Mouse (Mus musculus) kidney, postnatal 25 days (tissue): ENCODE results near the gene Coq7.

Experiments
- DNase-seq, 2 experiments: peaks; one replicate each; pipeline ENCODE4 v3.0.0; 2021; ENCODE audit warnings: mixed read lengths in 2 of 2

Coq7 gene

DNA sequence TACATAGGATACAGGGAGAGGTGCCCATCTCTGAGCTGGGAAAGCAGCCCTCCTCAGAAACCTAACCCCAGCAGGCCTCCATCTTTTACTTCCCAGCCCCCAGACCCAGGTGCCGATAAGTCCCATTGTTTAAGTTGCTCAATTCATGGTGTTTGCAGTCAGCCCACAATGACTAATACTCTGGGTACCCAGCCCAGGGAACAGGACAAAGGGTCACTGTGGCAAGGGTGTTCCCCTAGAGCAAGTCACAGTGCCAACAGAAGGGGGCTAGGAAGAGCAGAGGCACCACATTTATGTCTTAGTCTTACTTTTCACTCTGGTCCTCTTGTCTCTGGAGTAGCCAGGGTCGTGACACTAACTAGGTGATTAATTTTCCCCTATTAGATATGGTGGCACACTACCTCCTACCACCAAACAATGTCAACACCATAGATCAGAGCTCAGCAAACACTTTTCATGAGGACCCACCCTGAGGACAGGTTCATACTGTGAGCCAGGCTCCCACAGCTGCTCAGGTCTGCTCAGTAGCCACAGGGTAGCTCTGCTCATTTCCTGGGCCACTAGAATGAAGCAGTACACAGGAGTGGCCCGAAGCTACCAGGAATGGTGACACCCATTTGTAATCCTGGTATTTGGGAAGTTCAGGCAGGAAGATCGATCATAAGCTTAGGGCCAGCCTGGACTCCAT is 38.1 kb downstream of the Coq7 start:
- no peak for DNase-seq

DNA sequence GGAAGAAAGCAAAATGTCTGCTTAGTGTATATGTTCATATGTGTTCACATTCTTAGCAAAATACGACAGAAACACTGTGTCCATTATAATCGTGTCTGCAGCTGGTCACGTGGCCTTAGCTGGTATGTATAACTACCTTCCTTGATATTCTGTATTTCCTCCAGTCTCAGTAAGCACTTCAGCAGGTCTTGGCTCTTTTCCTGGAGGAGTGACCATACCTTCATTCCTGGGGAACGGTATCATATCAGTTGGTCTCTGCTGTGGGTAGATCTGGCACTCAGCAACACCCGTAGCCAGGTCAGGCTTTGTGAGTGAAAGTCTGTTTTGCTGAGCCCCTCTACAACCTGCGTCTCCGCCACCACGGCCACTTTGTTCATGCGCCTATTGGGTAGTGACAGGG is 39.3 kb downstream of the Coq7 start:
- DNase-seq, result no peak

DNA sequence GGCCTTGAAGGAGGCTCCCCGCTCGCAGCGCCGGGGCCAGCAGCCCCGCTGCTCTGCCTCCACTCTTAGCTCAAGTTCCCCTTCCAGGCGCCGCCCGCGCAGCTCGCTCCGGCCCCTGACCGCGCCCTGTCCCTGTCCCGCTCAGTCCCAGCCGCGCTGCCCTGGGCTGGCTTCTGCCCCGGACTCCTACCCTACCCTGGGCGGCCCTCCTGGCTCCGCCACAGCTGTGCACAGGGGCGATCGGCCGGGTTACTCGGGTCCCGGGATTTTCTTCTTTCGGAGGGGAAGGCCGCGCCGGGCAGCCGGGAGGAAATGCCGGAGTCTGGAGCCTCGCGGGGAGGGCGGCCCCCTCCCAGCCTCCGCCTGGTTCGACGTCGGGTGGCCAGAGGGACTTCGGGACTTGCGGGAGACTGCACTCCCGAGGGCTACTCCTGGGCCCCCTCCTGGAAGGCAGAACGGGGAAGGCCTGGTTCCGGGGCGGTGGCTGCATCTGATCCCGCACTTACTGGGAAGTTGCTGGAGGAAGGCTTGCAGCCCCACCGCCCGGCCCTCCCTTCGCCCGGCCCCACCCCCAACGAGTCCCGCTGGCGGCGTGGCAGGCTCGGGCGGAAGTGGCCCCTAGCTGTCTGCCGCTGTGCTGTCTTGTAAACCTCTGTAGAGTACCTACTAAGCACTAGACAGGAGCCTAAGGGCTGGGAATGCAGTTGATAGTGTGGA is 41.6 kb downstream of the Coq7 start, which contains the start of gene Itpripl2:
Gene Itpripl2, minus strand, starts transcription at position 545 of the 717 bp plus-strand sequence.
- DNase-seq, result peak; percentile 81 to 90

DNA sequence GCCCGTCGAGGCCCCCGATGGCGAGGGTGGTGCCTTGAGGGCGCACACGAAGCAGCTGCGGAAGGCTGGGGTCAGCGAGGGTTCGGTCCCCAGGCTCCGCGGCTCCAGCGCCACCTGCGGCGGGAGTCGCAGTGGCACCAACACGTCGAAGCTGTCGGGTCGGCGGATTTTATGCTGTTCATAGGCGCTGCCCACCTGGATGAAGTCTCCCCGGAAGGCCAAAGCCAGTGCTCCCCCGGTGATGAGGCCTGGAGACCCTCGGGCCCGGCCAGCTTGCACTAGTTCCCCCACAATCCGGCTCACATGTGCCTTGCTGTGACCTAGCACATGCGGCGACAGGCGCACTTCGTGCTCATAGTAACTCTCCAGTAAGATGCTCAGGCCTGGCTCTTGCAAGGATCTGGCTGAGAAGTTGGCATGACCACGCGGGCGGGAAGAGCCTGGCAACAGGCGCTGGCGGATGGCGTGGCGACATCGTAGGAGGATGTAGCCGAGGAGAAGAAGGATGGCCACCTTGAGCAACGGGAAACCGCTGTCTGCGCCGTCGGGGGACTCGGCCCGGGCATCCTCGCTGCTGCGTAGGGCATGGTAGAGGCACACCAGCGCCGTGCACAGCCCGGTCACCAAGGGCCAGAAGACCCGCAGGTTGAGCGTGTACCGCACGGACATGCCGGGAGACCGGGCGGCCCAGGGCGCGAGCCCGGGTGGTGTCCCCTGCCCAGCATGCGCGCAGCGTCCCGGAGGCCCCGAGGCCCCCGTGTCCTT is 42.3 kb downstream of the Coq7 start:
- DNase-seq, result peak; percentile 24 to 51

DNA sequence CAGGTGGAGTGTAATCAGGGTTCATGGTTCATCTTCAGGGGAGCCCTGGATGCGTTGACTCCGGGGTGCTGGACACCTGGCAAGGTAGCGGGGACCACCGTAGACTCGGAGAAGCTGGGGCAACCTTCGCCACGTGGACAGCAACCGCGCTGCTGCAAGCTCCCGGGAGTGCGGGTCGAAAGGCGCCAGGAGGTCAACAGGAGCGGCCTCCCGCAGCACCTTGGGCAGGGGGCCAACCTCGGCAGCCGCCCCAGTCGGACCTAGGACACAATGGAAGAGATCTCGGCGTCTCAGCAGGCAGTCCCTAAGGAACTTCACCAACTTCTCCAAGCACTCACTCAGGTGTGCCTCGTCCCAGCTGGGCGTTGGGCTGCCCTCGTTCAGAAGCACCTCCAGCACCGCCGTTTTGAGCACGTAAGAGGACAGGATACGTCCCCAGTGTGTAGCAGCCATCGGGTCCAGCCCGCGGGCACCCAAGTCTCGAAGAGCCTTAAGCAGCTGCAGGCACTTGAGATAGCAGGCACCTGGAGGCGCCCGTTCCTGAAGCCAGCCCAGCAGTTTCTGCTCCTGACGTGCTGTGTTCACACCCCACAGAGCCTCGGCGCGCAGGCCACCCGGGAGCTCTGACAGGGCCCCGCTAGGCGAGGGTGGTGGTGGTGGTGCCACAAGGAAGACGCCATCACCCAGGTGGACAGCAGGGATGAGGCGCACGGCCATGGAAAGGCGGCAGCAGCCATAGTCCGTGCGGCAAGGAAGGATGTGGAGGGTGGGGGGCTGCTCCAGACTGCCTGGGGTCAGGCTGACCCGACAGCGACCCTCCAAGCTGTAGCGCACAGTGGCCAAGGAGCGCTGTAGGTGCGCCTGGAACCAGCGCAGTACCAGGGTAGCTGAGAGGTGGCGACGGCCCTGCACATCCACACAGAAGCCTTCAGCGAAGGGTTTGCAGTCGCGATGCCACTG is 43.2 kb downstream of the Coq7 start:
- peak in 1 of 2 experiments; percentile 39 for DNase-seq

DNA sequence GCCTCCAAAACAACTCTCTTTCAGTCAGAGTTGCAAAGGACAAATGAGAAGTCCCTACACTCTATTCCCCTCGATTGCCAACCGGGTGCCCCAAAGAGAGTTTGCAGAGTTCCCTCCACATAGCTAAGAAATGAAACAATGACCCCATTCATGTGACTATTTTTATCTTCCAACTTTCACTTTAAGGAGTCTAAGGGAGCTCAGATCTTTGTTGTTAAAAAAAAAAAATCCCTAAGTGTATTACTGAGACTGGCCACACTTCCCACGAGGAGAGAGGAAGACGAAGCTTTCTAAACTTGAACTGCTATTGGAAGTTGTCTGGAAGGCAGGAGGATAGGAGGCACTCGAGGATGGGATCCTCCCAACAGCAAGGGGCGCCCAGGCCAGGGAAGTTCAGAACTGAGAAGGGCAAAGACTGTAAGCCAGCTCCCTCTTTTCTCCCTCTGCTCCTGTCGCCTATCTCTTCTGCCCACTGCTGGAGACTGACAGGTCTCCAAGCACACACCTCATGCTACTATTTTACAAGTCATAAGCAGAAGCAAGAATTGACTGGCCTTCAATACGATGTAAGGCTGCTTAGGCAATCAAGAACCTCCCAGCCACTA is 45.0 kb downstream of the Coq7 start:
- DNase-seq, result no peak

DNA sequence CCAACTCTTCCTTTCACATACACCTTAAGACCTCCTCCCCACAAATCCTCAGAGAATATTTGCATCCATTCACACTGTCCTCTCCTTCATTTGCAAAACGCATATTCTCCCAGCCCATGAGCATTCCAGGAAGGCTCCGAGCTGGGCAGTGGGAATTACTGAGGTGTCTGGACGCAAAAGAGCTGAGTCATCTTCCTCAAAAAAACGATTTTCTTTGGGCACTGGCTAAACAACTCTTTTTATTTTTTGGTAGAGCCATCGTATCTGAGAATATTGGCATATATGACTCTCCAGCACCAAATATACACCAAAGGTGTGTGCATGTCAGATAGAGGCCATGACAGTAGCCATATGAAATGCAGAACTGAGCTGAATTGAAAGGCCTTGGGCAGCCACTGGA is 46.2 kb downstream of the Coq7 start:
- DNase-seq, result no peak

DNA sequence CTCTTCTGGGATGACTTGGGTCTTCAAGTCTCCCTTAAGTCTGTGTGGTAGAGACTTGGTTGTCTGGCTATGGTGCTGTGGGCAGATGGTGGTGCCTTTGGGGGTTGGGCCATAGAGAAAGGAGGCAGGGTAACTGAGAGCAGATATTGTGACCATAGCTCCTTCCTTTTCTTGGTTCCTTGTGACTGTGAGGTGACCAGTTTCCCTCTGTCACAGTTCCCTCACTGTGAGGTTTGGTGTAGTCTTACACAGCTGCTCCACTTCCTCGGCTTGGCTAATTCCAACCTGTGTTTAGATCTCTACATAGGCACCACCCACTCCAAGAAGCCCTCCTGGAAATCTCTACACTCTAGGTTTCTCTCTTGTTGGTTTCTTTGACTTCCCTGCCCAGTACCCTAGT is 49.2 kb downstream of the Coq7 start:
- DNase-seq, result no peak

DNA sequence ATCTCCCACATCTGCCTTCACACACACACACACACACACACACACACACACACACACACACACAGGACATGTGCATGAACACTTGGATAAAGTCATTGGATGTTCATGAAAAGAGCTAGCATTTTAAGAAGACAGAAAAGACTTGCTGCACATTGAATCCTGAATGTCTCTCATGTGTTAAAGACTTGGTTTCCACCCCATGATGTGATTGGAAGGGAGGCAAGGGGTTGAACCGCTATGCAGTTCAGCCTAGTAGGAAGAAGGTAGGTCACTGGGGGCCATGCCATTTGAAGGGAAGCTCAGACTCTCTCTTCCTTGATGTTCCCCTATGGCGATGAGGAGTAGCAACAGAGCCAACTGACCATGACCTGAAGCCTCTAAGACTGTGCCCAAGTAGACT is 51.2 kb downstream of the Coq7 start:
- DNase-seq, result no peak

DNA sequence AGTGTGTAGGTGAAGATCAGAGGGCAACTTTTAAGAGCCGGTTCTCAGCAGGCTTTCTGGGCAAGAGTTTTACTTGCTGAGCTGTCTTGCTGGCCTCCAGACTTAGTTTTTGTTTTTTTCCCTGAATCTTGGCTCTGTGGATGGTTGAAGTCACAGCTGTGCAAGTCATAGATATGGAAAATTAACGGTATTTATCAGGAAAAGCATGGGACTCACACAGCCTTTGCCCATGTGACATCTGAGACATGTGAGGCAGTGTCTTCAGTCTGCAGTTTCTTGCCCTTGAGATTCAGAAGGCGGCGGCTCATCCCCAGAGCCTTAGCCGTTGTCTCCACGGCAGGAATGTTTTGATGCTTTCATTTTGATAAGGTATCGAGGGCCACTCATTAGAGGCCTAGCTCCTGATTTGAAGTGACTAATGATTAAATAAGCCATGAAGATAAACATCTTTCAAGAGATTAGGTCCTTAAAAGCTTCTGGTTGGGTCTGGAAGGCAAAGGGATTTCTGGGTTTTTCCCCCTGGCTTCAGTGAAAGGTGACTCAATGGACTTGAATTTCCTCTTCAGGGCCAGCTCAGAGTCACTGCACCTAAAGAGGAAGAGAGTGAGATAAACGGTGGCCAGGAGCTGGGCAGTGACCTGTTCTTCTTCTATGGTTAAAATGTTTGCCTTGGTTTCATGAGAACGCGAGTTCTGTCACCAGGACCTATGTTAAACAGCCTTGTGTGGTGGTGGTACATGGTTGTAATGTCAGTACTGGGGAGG is 51.9 kb downstream of the Coq7 start:
- no peak for DNase-seq

DNA sequence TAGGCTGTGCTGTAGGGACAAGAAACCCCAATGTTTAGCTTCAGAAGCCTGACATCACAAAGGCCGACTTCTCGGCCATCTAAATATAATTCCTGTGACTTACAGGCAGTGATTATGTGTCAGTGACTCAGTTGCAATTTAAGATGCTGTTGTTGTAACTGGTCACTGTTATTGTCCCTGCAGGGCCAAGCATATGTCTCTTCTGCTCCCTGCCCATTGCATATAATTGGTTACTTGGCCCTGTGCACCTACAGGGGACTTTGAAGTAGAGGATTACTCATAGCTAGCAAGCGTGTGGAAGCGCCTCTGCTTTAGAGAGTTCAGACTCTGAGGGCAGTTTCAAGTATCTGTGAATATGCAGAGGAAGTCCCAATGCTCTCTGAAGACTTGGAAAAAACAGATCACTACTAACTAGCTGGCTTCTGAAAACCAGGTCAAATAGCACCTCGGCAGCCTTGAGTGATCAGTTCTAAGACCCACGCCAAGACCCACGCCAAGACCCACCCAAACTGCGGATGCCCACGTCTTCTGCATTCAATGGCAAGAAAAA is 52.9 kb downstream of the Coq7 start:
- DNase-seq, result no peak

DNA sequence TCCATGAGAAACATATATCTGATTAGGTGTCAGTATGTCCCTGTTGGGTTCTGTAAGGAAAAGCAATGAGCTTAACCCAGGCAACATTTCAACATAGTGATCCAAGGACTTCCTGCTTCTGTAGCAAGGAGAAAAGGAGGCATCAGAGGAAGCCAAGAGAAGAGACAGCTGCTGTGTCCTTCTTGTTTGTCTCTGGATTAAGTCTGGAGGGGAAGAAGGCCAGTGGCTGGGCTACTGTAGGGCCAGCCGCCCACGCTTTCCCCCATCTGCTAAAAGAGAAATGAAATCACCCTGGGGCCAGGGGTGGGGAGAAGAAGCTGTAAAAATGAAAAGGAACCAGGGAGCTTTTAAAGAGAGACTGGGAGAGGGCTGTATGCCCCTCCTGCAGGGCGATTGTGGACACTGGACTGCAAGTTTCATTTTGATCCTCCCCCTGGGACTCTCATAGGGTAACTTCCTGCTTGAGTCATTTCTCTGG is 54.3 kb downstream of the Coq7 start:
- DNase-seq, result peak; percentile 67 to 70

DNA sequence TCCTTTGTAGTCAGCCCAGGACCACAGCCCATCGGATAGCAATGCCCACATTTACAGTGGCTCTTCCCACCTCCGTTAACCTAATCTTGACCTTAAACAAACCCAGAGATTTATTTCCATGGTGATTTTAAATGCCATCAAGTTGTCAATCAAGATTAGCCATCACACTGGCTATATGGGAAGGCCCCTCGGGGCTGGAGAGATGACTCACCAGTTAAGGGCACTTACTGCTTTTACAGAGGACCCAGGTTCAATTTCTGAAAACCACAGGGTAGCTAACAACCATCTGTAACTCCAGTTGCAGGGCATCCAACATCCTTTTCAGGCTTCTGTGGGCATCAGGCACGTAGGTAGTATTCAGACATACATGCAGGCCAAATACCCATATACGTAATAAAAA is 56.7 kb downstream of the Coq7 start:
- DNase-seq, result no peak

DNA sequence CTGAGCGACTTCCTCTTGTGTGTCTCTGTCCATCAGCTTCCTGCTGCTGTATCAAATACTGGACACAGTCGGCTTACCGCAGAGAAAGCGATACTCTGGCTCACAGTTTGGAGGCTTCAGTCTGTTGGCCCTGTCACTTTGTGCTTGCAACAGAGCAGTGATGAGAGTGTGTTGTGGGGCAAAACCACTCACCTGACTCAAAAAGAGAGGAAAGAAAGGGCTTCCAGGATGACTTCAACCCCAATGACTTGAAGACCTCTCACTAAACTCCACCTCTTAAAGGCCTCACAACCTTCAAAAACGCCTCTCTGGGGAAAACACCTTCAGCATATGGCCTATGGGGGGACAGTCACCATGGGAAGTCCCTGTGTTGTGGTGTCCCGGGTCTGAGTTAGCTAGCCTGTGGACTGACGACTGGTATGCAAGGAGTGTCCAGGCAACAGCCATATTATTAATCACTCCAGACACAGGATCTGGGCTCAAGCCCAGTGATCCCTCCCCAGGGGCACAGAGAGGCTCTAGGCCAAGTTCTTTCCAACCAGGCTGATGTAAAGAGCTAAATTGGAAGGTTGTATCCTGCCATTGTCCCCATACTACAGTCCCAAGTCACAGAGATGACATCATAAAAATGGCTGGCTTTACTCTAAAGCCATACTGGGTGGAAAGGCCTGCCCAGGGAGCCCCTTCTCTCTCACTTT is 58.0 kb downstream of the Coq7 start:
- DNase-seq, result peak in 1 of 2 experiments; percentile 20

DNA sequence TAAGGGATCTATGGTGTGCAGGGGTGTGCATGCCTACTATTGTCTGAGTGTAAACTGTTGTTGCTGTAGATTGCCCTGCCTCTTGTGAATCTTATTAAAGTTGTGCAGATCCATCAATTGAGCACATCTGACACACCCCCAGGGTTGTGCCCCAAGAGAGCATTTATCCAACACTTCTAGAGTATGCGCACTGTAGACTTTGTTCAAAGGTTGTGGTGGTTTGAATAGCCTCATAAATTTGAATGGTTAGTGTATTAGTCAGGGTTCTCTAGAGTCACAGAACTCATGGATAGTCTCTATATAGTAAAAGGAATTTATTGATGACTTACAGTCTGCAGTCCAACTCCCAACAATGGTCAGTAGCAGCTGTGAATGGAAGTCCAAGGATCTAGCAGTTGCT is 60.3 kb downstream of the Coq7 start:
- DNase-seq, result no peak

DNA sequence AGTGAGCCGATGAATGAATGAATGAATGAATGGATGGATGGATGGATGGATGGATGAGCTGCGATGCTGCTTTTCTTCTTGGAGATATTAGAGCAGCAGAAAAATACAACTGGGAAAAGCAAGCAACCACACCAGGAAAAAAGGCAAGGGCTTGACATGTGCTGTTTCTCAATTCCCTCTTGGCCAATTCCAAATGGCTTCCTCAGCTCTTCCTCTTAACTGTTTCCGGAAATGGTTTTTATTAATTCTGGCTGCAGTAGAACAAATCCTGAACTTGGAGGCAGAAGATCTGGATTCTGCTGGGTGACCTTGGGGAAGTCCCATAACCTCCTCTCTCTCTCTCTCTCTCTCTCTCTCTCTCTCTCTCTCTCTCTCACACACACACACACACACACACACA is 65.1 kb downstream of the Coq7 start:
- DNase-seq, result no peak

DNA sequence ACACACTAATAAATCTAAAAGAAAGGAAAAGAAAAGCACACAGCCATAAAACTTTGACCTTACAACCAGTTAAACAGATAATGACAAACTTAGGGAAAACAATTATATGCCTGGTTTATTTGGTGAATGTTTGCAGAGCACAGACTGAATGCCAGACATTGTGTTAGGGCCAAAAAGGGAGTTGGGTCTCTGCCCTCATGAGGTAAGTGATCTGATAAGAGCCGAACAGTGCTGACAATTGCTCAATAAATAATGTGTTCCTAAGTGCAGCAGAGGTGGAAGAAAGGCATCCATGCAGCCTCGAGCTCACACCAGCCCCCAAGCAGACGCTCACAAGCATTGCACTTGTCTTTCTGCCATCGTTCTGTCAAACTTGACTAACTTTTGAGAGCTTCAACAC is 68.7 kb downstream of the Coq7 start:
- DNase-seq, result no peak

DNA sequence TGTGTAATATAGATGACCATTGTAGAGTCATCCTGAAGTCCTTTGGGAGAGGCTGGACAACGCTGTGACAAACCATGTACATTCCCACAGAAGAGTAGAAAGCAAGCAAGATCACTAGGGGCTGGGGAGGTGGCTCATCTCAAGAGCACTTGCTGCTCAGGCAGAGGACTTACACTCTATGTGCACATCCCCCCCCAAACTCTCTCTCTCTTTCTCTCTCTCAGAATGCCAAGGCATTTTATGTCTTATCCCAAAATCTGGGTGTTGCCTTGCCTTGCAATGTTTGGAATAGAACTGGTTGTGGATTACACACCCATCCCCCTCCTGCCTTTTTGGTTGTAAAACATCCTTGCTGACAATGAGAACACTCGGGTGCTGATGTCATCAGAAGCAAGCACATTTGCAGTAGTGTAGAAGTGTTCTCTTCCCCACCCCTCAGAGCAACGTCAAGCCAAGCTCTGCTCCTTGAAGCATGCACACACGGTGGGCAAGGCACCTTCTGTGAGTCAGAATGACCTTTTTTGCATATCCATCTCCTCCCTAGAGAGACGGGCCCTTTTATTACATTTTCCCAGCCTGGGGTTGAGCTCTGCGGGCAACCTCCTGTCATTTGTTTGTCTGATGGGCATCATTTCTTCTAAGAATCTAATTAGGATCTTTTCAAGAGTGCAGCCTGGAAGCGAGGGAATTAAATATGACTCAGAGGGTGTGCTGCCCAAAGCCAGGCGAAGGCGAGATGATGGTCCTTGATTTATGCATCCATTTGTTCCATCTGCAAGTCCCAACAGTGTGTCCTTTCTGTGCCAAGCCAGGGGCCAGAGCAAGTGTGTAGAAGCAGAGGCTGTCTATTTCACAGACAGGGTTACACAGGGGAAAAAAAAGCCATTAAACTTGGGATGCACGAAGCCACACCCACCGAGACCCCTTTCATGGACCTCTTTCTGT is 70.1 kb downstream of the Coq7 start:
- no peak for DNase-seq
